Mouse (Mus musculus): ENCODE measurements around the gene Lrpprc.

The Lrpprc gene

DNA sequence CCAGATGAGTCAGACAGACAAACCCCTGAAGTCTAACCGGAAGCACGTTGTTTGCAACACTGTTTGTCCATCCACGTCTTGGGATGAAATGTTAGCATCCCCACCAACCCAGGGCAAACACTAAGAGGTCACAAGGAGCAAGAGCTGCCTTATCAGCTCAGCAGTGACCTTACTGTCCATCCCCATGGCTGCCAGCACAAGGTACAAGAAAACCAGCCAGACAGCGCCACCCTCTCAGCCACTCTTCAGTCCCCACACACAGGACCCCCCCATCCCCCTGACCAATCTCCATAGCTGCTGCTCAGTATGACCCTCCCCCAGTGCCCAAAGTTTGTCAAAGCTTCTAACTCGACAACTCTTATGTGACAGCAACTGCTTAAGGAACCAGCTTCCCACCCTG, 73.2 kb downstream of the Lrpprc start:
- in situ Hi-C loops (cut with MboI, MseI): no loop called here

DNA sequence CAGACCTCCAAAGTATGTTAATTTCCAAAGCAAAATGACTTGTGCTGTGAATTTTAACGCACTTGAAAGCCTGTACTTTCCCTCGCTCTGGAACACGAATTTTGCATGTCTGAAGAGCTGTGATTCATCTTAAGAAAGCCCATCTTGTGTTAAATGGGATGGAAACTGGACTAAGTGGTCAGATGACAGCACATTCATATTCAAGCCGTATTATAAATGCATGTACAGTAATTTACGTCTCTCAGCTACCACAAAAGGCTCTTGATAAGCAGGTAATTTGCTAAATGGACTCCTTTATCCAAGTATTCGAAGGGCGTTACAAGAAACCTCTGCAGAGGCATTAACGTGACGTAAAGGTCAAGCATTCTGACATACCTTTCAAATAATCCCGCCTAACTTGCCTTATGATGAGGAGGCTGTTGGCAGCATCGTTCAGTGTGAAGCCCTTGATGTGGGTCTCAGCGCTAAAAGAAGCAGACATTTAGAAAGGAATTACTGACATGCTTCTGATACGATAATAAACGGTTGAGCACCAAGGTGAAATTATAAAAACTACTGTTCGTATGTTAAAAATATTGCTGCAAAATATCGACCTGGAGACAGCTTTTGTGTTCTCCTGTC, 74.2 kb downstream of the Lrpprc start:
- in situ Hi-C loops (cut with MboI, MseI): no loop called here

DNA sequence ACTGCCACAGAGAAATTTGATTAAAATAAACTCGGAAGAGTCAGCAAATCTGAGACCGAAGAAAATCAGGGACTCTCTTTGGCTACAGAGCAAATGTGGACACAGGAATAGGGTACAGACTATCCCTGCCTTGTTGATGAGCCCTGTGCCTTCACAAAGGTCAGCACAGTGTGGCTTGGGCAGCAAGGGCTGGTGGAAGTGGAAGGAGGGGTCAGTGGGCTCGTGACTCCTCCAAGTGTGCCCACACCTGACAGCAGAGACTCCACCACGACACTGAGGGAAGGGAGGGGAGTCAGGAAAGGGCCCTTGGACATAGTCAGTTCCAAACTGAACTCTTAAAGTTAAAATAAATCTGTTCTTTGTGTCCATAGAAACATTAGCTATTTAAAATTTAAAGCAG, 75.7 kb downstream of the Lrpprc start:
- in situ Hi-C loops (cut with MboI, MseI): no loop called here

GRCm38 (mm10) chr17:84713563-84714164, 76.9 kb downstream of the Lrpprc start:
- in situ Hi-C loops (cut with MboI, MseI): no loop called here

- in situ Hi-C loops (cut with MboI, MseI): no loop called here
Measured at GRCm38 (mm10) chr17:84709403-84709851, 81.2 kb downstream of the Lrpprc start.

GRCm38 (mm10) chr17:84708818-84709217, 81.8 kb downstream of the Lrpprc start:
- in situ Hi-C loops (cut with MboI, MseI): no loop called here

- in situ Hi-C loops (cut with MboI, MseI): no loop called here
Measured at GRCm38 (mm10) chr17:84707407-84707806, 83.2 kb downstream of the Lrpprc start.

GRCm38 (mm10) chr17:84698727-84699126, 91.9 kb downstream of the Lrpprc start:
- in situ Hi-C loops (cut with MboI, MseI): loop anchor here in 1 of 2 experiments (10.0 kb wide), 1 partner anchor 1314 kb away; no protein-coding TSS in a partner anchor

- in situ Hi-C loops (cut with MboI, MseI): loop anchor here in 1 of 2 experiments (10.0 kb wide), 1 partner anchor 1312 kb away; no protein-coding TSS in a partner anchor
Measured at GRCm38 (mm10) chr17:84696537-84696936, 94.1 kb downstream of the Lrpprc start.

DNA sequence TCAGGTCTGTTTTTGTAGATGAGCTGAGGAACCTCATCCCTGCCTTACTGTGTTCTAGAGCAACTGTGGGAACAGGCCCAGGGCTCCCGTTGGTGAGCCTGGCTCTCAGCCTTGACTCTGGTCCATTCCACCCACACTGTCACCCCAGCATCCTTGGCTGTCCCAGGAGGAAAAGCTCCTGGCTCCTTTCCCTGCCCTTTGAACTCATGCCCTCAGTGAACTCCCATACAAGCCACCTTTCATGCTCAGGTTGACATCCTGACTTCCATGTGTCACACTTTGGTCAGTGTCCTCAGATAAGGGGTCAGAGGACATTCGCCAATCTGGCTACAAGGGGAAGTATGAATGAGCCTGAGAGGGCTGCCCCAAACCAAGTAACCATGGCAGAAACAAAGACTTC, 96.8 kb downstream of the Lrpprc start:
- in situ Hi-C loops (cut with MboI, MseI): loop anchor here in 1 of 2 experiments (10.0 kb wide), 1 partner anchor 1309 kb away; no protein-coding TSS in a partner anchor

GRCm38 (mm10) chr17:84690111-84690510, 100.5 kb downstream of the Lrpprc start:
- in situ Hi-C loops (cut with MboI, MseI): loop anchor here in 1 of 2 experiments (10.0 kb wide), 1 partner anchor 1305 kb away; no protein-coding TSS in a partner anchor

- in situ Hi-C loops (cut with MboI, MseI): loop anchor here in 1 of 2 experiments (5.0 to 10.0 kb wide), 2 partner anchors 37 to 1215 kb away; no protein-coding TSS in a partner anchor
Measured at GRCm38 (mm10) chr17:84689316-84689715, 101.3 kb downstream of the Lrpprc start.

- in situ Hi-C loops (cut with MboI, MseI): loop anchor here in 1 of 2 experiments (5.0 to 10.0 kb wide), 2 partner anchors 37 to 1216 kb away; no protein-coding TSS in a partner anchor
Measured at GRCm38 (mm10) chr17:84688834-84689233, 101.8 kb downstream of the Lrpprc start.

GRCm38 (mm10) chr17:84687994-84688393, 102.6 kb downstream of the Lrpprc start:
- in situ Hi-C loops (cut with MboI, MseI): loop anchor here in 1 of 2 experiments (5.0 to 10.0 kb wide), 2 partner anchors 36 to 1217 kb away; no protein-coding TSS in a partner anchor

- in situ Hi-C loops (cut with MboI, MseI): loop anchor here in 1 of 2 experiments (5.0 to 10.0 kb wide), 2 partner anchors 33 to 1220 kb away; no protein-coding TSS in a partner anchor
Measured at GRCm38 (mm10) chr17:84685286-84685685, 105.3 kb downstream of the Lrpprc start.

GRCm38 (mm10) chr17:84684284-84684683, 106.3 kb downstream of the Lrpprc start:
- in situ Hi-C loops (cut with MboI, MseI): loop anchor here in 1 of 2 experiments (10.0 kb wide), 1 partner anchor 1221 kb away; no protein-coding TSS in a partner anchor

GRCm38 (mm10) chr17:84682734-84683717, 107.6 kb downstream of the Lrpprc start, which contains the start of gene Abcg5:
Gene Abcg5, minus strand, starts transcription at chr17:84683011.
- in situ Hi-C loops (cut with MboI, MseI): loop anchor here in 1 of 2 experiments (10.0 kb wide), 1 partner anchor 1222 kb away; no protein-coding TSS in a partner anchor

DNA sequence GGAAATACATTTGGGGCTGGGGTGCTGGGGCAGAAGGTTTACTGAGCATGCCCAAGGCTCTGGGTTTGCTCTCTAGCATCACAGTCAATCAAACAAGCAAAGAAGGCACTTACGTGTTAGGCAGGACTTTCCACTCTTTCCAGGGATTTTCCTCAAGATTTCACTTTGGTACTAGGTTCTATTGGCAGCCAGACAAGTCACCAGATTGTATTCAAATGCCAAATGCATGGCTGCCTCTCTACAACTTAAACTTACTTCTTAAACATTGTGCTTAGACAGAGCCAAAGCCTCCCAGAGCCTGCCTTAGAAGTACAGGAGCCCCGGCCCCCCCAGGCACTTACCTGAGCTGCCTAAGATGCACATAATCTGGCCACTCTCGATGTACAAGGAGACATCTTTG, 108.9 kb downstream of the Lrpprc start:
- in situ Hi-C loops (cut with MboI, MseI): loop anchor here in 1 of 2 experiments (10.0 kb wide), 1 partner anchor 1223 kb away; no protein-coding TSS in a partner anchor

DNA sequence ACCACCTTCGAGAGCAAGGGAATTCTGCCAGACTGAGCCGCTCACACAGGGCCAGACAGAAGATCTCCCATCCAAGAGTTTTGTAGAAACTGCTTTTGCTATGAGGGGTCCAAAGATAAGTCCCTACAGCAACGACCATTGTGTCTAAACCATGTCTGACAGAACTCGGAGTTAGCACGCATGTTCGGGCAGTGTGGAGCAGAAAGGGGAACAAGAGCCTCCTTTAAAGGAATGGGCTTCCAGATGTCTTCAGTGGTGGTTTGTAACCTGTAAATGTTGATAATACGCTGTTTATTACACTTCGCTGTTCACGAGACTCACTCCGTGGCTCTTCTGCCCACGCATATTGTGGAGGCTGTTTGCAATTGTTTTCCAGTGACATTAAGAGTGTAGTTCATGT, 113.0 kb downstream of the Lrpprc start:
- in situ Hi-C loops (cut with MboI, MseI): no loop called here

GRCm38 (mm10) chr17:84675951-84676366, 114.6 kb downstream of the Lrpprc start, which contains the start of gene Abcg8:
Gene Abcg8, plus strand, starts transcription at chr17:84676302.
- in situ Hi-C loops (cut with MboI, MseI): no loop called here

- in situ Hi-C loops (cut with MboI, MseI): no loop called here
Measured at GRCm38 (mm10) chr17:84675204-84675603, 115.4 kb downstream of the Lrpprc start.
